Mouse (Mus musculus) lung, adult 2 months (tissue): ENCODE results near the gene Aldh3a2.

ENCODE experiments used
- CTCF ChIP-seq: fragments of 200-500 bp; IDR thresholded peaks from 2 replicates; pipeline ENCODE4 v1.5.1; 2011; ENCODE audit warnings: mild to moderate bottlenecking, low read length, control low read depth; ENCODE audit not compliant: insufficient read depth
- POLR2A ChIP-seq: fragments of 200-500 bp; IDR thresholded peaks from 2 replicates; pipeline ENCODE4 v1.6.1; 2011; ENCODE audit warnings: low read depth, mild to moderate bottlenecking, control low read depth, low read length, borderline replicate concordance; ENCODE audit errors: extremely low read depth

DNA sequence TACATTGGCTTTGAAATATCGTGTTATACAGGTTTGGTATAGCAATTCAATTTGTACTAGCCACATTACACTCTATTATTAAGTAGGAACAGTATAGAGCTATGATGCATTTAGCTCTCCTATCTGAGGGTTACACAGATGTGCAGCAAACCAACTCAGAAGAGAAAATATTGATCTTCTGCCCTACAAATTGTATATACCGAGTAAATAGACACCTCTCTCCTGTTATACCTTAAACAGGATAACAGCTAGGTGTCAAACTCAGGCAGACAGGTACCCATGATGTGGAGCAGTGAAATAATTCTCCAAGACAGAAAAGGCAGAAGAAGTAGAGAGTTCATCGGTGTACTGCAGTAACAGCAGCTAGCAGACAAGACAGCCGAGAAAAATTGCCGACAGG lies 91.5 kb downstream of the Aldh3a2 start:
- TF ChIP-seq CTCF (no peak), POLR2A (no peak)
